Mouse (Mus musculus): ENCODE results near the gene Ecm1.

The Ecm1 gene

DNA sequence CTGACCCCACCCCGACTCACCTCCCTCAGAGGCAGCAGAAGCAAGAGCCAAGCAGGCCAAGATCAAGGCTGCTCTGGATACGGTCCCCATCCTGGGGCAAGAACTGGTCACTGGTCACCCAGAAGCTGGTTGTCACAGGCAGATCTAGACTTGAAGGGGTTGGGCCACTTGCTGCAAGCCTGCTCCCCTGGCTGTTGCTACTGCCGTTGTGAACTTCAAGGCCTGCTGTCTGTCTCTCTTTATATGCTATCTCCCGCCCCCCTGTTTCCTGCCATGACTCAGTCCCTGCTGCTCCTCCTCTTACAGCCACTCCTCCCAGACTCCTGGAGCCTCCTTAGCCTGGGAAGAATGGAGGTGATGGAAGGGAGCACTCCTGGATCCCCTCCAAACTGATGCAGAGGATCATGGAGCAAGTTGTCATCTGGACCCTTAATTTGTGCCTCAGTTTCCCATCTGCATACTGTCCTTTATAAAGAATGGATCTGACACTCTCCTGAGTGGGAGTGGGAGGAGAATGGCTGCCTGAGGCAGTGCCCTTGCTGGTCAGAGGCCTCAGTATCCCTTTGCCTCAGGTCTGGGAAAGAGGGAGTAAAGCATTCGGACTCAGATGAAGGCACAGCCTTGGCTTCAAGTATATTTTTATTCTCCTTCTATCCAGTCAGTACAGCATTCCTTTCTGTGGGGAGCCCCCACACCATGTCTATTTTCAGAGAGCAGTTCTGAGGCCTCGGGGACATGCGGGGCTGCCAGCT is at the start of gene Ecm1:
TSS of gene Ecm1 (minus strand) at position 217 of the 752 bp plus-strand sequence.
- no peak for DNase-seq

DNA sequence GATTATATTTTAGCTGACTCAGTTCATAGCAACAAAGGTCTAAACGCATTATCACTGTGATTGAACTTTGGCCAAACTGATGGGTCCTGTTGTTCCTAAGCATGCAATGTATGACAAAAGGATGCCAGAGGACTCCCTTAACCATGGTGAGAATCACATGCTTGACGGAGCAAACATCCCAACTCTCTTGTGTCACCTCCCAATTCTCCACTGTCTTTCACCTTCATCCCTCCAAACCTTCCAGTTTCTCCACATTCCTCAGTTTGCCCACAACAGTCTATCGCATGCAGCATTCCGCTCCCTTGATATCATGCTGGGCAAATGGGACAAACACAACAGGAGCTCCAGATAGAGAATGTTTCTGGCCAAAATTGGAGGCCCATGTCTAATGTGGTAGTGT is 46.1 kb upstream of the Ecm1 start:
- DNase-seq: no peak

DNA sequence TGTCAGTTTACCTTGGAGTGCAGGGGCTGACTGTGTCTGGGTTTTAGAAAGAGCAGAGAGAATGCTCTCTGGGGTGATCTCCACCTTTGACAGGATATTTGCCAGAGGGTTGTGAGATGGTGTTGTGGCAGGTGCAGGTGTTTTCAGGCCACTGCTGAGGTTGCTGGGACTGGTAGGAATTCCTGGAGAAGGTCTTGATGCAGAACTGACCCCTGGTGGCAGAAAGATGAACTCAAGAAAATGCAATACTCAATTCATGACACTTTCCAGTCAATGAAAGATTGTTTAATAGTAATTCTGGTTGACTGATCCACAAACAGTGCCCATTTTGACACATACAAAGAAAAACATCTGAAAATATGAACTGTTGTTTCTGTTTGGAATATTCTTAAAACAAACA is 32.6 kb upstream of the Ecm1 start:
- DNase-seq: no peak

DNA sequence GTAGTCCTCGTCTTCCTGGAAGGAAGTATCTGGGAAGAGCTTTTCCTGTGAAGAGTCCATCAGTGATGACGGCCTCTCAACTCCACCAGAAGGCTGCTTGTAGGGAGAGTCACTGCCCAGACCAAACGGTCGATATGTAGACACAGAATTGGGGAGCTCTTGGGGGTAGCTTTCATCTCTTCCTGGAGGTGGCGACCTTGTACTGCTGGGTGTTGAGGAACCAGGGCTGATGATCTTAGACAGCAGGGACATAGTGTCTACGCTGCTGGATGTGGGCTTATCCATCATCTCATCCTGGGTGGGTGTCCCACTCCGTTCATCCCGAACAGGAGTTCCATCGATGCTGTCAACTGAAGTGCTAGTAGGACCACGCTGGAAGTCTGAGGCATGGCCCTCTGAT is 26.2 kb upstream of the Ecm1 start:
- no peak for DNase-seq

DNA sequence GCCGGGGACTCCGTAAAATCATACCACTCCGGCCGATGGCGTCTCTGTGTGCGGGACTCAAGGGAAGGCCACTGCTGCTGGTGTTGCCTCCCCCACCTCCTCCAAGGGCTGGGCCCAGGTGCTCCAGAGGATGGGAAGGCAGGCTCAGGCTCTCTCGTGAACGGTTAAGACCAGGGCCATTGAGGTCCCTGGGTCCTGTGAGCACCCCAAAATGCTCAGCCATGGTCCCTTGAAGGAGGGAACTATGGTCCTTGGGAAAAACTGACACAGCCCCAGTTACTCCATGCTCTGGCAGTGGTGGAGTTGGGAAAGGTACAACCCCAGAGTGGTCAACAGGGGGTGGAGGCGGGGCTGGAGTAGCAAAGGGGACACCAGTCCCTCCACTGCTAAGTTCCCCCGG is 24.4 kb upstream of the Ecm1 start:
- DNase-seq: no peak

DNA sequence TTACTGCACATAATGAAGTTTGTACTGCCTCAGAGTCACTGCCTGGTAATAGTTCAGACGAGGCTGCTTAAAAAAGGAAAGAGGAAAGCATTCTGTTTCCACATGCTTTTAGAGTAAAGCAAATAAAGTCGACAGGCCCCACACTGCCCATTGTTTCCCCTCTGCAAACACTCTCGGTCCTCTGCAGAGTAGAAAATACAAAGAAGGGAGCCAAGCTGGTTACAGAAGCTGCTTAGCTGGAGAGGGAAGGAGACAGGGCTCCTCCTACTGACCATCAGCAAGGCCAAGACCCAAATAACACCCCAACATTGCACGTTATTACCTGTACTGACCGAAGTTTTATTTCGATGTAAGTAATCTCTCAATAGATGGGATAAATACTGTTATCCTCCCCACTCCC is 23.6 kb upstream of the Ecm1 start:
- DNase-seq: no peak

DNA sequence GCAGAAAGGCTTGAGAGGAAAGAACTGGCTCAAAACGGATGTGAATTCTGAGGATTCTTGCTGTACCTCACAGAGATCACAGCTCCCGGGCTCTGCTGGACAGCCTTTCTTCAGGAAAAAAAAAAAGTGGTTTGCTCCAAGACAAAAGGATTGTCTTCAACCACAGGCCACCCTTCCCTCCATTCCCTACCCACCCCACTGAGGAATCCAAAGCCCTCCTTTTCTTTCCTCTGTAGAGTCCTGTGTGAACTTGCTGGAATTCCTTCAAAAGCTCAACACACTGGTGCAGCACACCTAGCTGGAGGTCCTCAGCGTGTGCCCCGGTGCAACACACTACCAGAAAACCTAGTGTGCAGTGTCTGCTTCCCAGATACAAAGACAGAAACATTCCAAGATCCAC is 22.4 kb upstream of the Ecm1 start:
- DNase-seq: no peak

DNA sequence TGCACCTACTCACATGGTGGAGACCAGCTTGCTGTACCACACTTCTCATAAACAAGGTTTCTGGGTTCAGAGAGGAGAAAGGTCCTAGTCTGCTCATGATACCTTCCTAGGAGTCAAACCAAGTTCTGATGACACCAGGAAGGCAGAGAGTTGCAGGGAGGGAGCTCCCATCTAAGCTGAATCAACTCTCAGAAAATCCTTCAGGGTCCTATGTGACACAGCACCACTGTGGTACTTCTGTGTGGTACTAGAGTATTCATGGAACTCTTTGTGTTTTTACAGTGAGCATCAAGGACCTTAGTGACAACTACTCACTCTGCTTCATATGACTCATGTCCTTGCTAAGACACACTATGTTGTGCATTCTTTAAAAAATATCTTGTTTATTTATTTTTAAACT is 21.3 kb upstream of the Ecm1 start:
- DNase-seq: no peak

DNA sequence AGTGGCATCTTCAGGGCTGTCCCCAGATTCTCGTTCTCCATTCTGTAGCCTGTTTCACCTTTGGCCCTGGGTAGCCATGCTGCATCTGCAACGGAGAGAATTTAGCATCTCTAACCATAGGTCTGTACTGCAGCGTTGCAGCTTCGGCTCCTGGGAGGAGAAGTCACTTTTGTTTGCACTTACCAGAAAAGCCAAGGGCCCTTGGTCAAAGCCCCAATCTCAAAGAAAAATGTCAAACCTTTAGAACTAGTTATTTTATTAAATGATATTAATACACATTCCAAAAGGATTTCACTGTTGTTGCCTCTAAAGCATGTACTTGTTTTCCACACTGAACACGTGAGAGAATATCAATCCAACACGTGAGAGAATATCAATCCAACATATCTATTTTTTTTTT is 20.7 kb upstream of the Ecm1 start, which contains the start of gene Tars2:
TSS of gene Tars2 (minus strand) at position 101 of the 400 bp plus-strand sequence.
- DNase-seq: no peak

DNA sequence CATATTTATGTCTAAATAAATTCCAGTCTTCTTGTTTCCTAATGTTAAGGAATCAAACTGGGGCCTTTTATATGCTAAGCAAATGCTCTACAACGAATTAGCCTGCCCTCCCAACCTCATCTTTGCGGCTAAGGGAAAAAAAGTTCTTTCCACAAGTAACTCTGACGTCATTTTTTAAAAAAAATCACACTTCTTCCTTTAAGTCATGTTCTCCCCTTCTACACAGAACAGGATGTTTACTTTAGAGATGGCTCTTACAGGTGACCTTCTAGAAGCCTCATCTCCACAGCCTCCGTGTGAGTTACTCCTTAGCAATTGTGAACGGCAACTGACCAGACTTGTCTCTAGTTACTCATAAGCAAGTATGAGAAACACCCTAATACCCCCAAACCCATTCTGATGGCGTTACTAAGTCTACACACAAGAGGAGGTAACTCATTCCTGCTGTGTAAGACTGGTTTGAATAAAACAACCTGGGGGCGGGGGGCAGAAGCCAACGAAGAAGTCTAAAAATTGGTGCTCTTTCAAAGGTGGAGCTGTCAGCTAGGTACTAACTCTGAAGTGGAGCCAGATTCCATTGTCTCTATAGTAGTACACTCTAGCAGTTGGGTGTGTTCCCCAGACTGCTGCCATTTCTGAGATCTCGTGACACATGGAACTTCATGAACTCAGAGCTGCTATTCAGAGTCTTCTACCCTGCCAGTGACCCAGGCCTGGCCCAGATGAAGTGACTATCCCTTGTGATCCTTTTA is 19.3 kb upstream of the Ecm1 start:
- no peak for DNase-seq

DNA sequence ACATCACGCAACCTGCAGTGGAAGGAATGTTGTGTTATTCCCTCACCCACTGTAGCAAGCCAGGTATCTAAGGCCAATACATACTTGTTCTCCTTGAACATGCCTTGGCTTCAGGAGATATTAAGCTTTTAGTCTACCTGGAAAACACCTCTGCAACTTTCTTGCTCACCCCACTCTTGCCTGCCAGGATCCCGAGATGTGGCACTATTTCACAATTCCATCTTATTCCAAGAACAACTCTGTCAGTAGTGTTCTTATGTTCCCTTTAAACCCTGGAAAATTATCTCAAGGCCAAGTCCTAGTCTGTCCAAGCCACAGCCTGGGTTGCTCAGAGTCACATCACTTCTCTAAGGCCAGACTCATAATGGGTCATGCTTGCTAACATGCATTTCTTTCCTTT is 17.4 kb upstream of the Ecm1 start:
- DNase-seq: no peak

DNA sequence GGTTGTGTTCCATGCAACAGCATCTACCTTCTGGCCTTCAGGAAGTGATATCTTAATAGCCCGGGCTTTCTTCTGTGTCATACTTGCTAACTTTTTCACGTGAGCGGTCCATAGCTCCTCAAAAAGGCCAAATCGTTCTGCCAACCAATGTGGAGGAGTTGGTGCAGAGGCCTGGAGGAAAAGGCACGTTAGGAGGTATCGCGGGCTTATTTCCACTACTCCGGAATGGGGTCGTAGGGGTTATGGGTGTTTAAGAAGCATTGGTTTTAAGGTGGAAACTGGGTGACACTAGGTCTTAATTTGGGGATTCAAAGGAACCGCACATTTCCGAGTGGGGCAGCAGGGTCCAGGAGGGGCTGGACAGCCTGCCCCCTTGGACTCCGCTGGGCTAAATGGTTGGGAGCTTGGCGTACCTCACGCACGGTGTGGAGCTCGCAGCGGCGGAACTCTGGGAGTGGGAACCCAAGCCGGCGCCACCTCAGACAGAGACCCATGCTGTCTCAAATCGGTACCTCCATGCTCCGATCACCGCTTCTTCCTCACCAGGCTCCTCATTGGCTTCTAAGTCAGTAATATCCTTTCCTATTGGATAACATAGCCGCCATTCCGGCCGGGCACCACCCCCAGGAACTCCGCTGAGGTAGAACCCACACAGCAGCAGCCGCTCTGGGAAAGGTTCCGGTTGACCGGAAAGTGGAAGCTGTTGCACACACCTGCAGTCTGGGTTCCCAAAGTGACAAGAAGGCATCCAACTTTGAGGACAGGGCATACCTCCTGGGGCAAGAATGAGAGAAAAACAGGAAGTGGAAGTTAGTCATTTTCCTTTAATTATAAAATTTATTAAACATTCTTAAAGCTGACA is 15.2 kb upstream of the Ecm1 start:
- DNase-seq: peak; percentile 93

DNA sequence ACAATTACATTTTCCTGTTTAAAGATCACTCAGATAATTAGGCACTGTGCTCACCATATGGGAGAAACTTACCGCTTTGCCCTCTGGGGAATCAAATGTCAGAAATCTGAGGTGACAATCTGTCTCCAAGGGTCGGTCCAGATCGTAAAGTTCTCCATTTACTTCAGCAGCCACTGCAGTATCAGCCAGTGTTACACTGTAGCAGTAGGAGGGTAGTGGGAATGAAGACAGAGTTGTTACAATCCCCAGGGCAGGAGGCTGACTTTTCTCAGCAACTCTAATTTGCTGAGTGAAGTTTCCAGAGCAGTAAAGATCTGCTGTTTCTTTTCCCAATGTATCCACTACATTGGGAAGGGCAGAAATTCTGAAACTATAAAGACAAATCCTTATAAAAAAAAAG is 13.6 kb upstream of the Ecm1 start:
- DNase-seq: no peak

DNA sequence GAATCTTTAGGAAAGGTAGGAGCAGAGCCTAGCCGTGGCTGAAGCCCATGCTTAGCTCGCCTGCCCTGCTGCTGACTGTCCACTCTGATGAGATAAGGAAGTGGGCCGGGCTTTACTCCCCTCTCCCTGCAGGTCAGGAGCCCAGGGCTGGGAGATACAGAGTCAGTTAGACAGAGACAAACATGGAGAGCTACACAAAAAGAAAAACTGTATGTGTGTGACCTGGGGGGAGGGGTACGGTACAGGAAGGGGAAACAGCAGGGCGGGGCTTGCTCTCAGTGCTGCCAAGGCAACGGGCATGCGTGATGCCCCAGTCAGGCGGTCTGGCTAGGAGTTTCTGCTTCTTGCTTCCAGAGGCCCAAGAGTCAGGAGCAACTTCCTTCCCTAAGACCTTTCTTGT is 1.0 kb upstream of the Ecm1 start:
- no peak for DNase-seq

DNA sequence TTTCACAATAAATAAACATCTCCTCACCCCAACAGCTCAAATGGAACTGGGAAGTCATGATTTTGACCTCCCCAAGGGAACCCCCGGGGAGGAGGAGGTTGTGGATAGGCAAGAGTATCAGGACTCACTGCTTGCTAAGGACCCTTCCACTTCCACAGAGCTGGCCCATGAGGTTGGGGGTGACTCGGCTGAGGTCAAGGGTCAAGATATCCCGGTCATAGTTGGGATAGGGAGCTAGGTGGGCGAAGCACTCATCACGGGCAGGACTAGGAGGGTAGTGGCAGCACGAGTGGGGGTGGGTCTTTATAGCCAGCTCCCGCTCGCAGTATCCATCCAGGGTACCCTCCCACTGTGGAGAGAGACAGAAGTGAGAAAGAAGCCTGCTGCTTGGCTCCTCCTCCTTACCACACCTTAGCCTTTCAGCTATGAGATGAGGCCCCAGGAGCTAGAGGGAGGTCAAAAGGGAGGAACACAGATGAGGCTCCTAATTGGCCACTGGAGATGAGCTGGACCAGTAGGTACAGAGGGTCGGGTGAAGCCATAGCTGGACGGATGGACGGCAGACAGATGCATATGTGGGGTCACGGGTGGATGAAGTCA is 4.2 kb downstream of the Ecm1 start:
- no peak for DNase-seq

DNA sequence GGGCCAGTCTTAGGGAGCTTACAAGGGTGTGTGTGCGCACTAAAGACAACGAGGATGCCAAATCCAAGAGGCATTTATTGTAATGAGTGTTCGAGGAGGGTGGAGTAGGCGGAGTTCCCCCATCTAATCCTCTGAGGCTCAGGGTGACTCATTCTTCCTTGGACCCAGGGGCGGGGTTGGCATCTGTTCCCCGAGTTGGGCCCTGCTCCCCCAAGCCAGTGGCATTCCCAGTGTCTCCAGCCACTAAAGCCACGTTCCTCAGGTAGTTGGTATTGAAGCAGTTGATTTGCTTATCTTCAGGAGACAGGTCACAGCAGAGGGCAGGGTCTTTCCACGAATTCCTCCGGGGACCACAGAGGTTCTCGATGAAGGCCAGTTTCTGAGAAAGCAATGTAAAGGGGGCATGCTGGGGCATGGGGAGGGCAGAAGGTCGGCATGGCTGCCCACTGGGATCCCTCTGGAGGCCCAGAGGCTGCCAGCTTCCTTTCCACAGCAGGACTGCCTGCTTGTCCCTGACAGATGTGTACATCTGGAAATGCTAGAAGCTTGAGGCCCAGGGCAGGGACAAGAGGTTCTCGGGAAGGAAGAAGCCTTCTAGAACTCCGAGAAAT is 5.2 kb downstream of the Ecm1 start:
- DNase-seq: no peak

DNA sequence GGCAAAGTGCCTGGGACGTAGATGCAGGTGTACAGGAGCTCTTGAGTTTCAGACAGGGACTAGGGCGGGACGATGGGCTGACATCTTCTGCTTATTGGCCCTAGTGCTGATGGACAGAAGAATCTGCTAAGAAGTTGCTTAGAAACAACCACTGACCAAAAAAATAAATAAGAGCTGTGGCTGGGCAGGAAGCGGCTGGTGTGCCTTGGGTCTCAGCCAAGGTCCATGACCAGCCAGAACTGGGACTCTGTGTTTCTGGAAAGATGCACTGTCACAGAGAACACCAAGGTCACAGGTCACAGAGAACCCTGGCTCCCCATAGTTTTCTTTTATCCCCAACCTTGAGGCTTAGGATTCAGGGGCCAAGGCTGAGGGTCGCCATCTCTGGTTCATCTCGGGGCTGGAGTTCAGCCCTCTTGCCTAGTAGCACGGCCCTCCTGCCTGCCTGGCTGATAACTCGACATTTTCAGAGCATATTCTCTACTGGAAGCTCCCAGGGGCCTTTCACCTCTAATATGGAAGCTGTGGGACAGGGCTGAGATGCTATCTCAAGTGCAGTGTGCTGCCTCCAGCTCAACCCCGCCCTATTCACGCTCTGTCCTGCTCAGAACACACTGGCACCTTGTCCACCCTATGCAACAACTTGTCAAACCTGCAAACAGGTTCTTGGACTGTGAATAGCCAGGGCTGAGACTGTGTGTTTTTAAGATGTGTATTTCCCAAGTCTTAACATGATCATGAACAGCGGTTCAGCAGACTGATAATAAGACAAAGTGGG is 6.4 kb downstream of the Ecm1 start:
- no peak for DNase-seq

DNA sequence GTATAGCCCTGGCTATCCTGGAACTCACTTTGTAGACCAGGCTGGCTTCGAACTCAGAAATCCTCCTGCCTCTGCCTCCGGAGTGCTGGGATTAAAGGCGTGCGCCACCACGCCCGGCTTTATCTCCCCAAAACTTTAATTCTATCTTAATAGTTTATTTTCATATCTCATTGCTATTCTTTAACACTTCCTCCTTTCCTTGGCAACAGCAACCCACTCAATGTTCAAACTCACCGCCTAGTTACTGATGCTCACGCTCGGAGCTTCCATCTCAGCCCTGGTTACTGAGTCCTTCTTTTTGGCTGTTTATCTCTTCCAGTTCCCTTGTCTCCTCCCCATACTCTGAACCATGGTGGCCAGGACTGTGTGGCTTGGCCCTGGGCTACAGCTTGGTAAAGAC is 7.1 kb downstream of the Ecm1 start:
- no peak for DNase-seq

DNA sequence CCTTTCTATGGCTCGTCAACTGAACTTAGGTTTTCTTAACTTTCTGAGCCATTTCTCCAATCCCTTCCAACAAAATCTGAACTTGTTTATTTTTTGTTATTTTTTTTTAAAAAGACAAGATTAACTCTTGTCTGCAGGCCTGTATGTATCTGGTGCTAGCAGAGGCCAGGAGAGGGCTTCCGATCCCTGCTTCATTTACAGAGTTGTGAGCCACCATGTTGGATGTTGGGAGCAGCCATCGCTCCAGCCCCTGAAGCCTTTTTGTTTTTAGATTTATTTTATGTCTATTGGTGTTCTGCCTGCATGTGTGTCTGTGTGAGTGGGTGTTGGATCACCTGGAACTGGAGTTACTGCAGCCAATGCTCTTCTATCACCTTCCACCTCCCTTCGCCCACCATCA is 7.6 kb downstream of the Ecm1 start:
- no peak for DNase-seq

DNA sequence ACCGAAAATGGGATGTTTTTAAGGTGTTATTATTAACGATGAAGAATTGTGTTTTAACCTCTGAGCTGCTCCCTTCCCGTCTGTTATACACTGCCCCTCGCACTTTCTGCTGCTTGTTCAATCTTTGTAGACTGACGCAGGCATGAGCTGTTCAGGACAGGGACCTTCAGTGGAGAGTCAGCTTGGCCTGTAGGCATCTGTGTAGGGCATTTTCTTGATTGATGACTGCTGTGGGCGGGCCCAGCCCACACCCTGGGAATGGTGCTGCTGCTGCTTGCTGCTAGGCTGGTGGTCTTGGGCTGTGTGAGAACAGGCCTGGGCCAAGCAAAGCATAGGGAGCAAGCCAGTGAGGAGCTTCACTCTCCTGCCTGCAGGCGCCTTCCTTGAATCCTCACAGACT is 8.9 kb downstream of the Ecm1 start:
- DNase-seq: no peak

DNA sequence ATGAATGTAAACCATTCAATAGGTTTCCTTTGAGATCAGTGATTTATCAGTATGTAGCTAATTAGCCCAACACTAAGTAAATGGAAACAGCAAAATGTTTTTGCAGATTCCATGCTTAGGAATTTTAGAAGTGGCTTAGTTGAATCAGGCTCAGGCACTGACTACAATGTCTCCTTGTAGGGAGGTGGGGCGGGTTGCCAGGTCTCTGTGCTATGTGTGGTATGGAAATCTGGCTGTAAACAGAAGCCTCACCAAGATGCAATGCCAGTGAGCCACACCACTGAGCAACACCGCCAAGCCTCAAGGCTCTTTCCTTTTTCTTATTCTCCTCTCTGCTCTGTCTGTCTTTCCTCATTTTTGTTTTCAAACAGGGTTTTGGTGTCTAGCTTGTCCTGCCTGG is 10.5 kb downstream of the Ecm1 start:
- DNase-seq: no peak

Measured in cerebellum, adult 11 months (tissue).